Mouse (Mus musculus) neural tube, embryonic 12.5 days (tissue): ENCODE results near the gene Plekhh3. TPM values are rescaled to one million over a fixed set of nuclear protein-coding genes. Genes with fewer than 3 reads are reported as not detected.
"Not testable (repeated sequence)": the region's sequence is repeated elsewhere in the genome, so short reads cannot be mapped to it uniquely, and the experiment has no call there.

Experiments
- ATAC-seq: fragments of 200-750 bp; cut with Nextera tagmentation; 2 replicates; pipeline ENCODE4 v1.8.0; 2017; ENCODE audit warnings: low read depth, mild to moderate bottlenecking, moderate TSS enrichment, moderate library complexity; ENCODE audit not compliant: low FRiP score
- H3K27ac ChIP-seq: fragments of 300-500 bp; sonication (generic); 2 replicates; pipeline ENCODE4 v1.5.1; 2016
- H3K27me3 ChIP-seq: fragments of 300-500 bp; sonication (generic); replicated peaks from 2 replicates; pipeline ENCODE4 v1.6.1; 2016; ENCODE audit warnings: mild to moderate bottlenecking
- H3K36me3 ChIP-seq: fragments of 300-500 bp; sonication (generic); 2 replicates; pipeline ENCODE4 v1.6.1; 2016; ENCODE audit warnings: mild to moderate bottlenecking
- H3K4me1 ChIP-seq: fragments of 300-500 bp; sonication (generic); 2 replicates; pipeline ENCODE4 v1.6.1; 2016
- H3K4me2 ChIP-seq: fragments of 300-500 bp; sonication (generic); replicated peaks from 2 replicates; pipeline ENCODE4 v1.6.1; 2016; ENCODE audit warnings: mild to moderate bottlenecking
- H3K4me3 ChIP-seq: fragments of 300-500 bp; sonication (generic); 2 replicates; pipeline ENCODE4 v1.5.1; 2016
- H3K9ac ChIP-seq: fragments of 300-500 bp; sonication (generic); 2 replicates; pipeline ENCODE4 v1.6.1; 2016; ENCODE audit warnings: mild to moderate bottlenecking
- H3K9me3 ChIP-seq: fragments of 300-500 bp; sonication (generic); 2 replicates; pipeline ENCODE4 v1.6.1; 2016; ENCODE audit warnings: mild to moderate bottlenecking
- WGBS: fragments of 180-500 bp; shearing (Covaris S2); methylation state at CpG from one replicate; pipeline ENCODE4 v1.1.7; 2016; 5-methylcytosine and 5-hydroxymethylcytosine counted together
- polyA plus RNA-seq: library from polyadenylated mRNA; unstranded; fragments of >200 nt; fragmentation: Nextera tagmentation; extraction: Ambion mirVana; gene quantifications from 2 replicates; pipeline ENCODE4 v1.2.1, GENCODE M21; 2016

Plekhh3 gene
- polyA plus RNA-seq, 1 experiment from 2014 or later, result 17.1 TPM

DNA sequence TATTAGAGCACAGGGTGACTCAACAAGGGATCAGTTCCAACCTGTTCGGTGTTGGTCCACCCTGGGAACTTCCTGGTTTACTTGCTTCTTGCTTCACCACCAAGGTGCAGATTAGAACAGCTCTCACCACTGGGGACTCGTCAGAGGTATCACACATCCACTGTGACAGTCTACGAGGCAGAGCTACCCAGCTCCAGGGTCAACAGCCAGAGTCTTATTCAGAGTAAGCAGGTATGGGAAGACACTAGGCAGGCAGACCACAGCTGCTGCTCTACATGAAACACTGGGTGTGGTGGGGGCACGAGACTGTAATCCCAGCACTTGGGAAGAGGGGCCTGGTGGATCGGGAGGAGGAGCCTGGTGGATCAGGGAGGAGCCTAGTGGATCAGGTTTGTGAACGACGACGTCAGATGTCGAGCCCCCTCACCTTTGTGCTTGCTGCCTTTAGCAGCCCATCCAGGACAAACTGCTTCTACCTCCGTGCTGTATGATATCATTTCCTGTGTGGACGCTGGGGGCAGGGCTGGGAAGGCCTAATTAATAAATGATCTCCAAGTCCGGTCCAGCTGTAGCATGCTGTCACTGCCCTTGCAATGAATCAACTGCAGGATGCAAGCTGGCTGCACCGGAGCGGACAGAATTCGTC, 32.5 kb downstream of the Plekhh3 start:
- 24% methylated on average over 15 of the region's 15 CpGs for WGBS
- peaks cover 8% of the 10 kb centered on the region; the same call in 1 of the 2 replicates for H3K27me3 ChIP-seq
- H3K4me3 ChIP-seq, result no peak overlapping the region
- no peak overlapping the region for H3K9ac ChIP-seq
- no peak overlapping the region for H3K27ac ChIP-seq
- peaks cover 12% of the 10 kb centered on the region; the same call in 1 of the 2 replicates for H3K4me1 ChIP-seq
- H3K36me3 ChIP-seq, result no peaks in the 10 kb centered on the region
- H3K9me3 ChIP-seq, result no peaks in the 10 kb centered on the region
- ATAC-seq, result peak; percentile 58
- peak overlapping the region; percentile 44 for H3K4me2 ChIP-seq

DNA sequence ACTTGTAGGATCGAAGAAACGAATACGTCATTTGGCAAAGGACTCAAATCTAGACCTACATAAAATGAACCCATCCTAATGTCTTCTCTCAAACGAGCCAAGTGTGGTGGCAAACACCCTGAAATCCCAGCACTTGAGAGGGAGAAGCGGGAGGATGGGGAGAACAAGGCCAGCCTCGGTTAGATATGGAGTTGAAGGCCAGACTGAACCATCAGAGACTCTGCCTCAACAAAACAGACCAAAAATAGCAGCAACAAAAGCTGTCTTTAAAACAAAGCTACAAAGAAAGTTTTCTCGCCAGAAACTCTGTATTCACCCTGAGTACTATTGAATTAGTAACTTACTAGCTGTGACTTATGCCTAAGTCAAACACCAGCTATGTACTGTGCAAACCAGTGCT, 34.2 kb downstream of the Plekhh3 start:
- peaks cover 8% of the 10 kb centered on the region; the same call in 1 of the 2 replicates for H3K27me3 ChIP-seq
- 75% methylated on average over 7 of the region's 7 CpGs for WGBS
- no peak overlapping the region for H3K4me3 ChIP-seq
- no peak overlapping the region for H3K27ac ChIP-seq
- H3K36me3 ChIP-seq, result no peaks in the 10 kb centered on the region
- peaks cover 9% of the 10 kb centered on the region; the same call in 1 of the 2 replicates for H3K4me1 ChIP-seq
- no peaks in the 10 kb centered on the region for H3K9me3 ChIP-seq
- H3K9ac ChIP-seq, result no peak overlapping the region
- no peak for ATAC-seq
- H3K4me2 ChIP-seq, result no peak overlapping the region

DNA sequence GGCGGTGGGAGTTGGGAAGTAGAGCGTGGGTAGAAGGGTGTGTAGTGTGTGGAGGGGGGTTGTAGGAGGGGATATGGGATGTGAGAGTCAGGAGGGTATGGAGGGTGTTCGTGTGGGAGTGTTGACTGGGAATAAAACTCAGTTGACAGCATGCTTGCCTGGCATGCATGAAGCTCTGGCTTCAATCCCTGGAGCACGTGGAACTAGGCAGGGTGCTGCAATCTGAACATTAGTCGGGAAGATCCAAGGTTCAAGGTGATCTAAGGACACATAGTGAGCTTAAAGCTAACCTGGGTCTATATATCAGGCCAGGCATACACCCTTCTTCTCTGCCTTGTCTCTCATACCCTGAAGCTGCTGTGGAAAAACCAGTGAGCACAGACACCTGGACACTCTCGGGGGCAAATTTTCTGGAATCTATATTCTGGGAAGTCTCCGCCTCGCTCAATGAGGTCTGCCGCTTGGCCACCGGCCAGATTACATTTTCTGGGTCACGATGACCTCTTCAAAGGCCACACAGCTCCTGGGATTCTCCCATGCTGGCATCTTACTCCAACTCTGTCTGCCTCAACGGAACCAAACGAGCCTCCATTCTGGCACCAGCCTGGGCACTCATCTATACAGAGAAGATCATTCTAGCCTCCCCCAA, 36.8 kb downstream of the Plekhh3 start:
- WGBS, result 85% methylated on average over 13 of the region's 13 CpGs
- H3K4me1 ChIP-seq, result peaks cover 8% of the 10 kb centered on the region; the same call in 1 of the 2 replicates
- H3K9me3 ChIP-seq, result no peaks in the 10 kb centered on the region
- no peak overlapping the region for H3K4me3 ChIP-seq
- no peak for ATAC-seq
- H3K9ac ChIP-seq, result no peak overlapping the region
- no peaks in the 10 kb centered on the region for H3K27me3 ChIP-seq
- no peak overlapping the region for H3K27ac ChIP-seq
- H3K36me3 ChIP-seq, result no peaks in the 10 kb centered on the region
- H3K4me2 ChIP-seq, result no peak overlapping the region

DNA sequence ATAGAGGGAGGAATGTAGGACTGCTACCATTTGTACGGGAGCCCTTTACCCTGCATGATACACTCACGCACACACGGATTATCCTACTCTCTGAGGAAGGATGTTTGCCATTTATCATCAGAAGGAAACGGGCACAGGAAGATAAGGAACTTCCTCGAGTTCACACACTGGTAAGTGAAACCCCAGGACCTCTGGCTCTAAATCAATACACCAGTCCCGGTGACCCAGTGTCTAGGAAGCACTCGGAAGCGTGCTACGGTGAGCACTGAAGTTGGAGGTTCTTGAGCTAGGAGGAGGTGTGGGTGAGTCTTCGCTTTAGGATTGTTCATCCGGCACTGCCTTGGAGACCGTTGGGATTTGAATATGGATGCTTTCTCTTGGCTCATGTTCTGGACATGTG, 38.1 kb downstream of the Plekhh3 start:
- Histone ChIP-seq H3K27ac (no peak overlapping the region), H3K9ac (no peak overlapping the region), H3K27me3 (no peaks in the 10 kb centered on the region), H3K4me1 (0 out of 2 replicates have a peak, but pooled peaks cover 3% of the 10 kb centered on the region), H3K4me3 (no peak overlapping the region), H3K9me3 (no peaks in the 10 kb centered on the region), H3K36me3 (no peaks in the 10 kb centered on the region), H3K4me2 (no peak overlapping the region)
- ATAC-seq, result no peak
- WGBS, result 82% methylated on average over 12 of the region's 12 CpGs

DNA sequence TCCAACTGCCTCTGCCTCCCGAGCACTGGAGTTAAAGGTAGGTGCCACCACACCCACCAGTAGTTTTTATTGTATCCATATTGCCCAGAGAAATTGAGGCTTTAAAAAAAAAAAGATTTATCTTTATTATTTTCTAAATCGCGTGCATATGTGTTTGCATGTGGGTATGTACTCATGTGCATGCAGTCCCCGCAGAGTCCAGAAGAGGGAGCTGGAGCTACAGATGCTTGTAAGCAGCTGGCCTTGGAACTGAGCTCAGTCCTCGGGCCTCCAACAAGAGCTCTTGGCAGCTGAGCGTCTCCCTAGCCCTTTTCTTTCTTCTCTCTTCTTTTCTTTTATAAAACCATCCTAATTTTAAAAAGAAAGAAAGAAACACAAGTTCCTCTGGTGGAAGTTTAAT, 39.5 kb downstream of the Plekhh3 start:
- Histone ChIP-seq H3K4me2 (no peak overlapping the region), H3K4me1 (0 out of 2 replicates have a peak, but pooled peaks cover 3% of the 10 kb centered on the region), H3K36me3 (peaks cover 7% of the 10 kb centered on the region), H3K27me3 (no peaks in the 10 kb centered on the region), H3K27ac (no peak overlapping the region), H3K4me3 (no peak overlapping the region), H3K9me3 (no peaks in the 10 kb centered on the region), H3K9ac (no peak overlapping the region)
- 91% methylated on average over 6 of the region's 6 CpGs for WGBS
- no peak for ATAC-seq

DNA sequence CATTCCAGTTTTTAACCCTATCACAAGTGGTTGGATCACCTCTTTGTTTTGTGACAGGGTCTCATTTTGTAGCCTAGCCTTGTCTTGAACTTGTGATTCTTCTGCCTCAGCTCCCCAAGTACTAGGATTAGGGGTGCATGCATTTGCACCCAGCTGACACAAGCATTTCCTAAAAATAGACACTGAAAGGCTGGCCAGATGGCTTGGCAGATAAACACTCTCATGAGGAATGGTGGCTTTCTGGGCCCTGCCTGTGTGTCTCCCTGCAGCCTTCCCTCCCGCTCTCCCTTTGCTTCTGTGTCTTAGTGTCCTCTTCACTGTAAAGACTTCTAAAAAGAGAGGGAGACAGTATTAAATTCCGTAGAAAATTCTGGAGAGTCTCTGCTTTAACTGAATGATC, 40.0 kb downstream of the Plekhh3 start:
- H3K27ac ChIP-seq, result no peak overlapping the region
- WGBS, result 96% methylated on average over 2 of the region's 2 CpGs
- no peak overlapping the region for H3K4me3 ChIP-seq
- no peaks in the 10 kb centered on the region for H3K27me3 ChIP-seq
- peaks cover 12% of the 10 kb centered on the region for H3K36me3 ChIP-seq
- 0 out of 2 replicates have a peak, but pooled peaks cover 3% of the 10 kb centered on the region for H3K4me1 ChIP-seq
- H3K9ac ChIP-seq, result no peak overlapping the region
- ATAC-seq, result no peak
- no peaks in the 10 kb centered on the region for H3K9me3 ChIP-seq
- H3K4me2 ChIP-seq, result no peak overlapping the region

DNA sequence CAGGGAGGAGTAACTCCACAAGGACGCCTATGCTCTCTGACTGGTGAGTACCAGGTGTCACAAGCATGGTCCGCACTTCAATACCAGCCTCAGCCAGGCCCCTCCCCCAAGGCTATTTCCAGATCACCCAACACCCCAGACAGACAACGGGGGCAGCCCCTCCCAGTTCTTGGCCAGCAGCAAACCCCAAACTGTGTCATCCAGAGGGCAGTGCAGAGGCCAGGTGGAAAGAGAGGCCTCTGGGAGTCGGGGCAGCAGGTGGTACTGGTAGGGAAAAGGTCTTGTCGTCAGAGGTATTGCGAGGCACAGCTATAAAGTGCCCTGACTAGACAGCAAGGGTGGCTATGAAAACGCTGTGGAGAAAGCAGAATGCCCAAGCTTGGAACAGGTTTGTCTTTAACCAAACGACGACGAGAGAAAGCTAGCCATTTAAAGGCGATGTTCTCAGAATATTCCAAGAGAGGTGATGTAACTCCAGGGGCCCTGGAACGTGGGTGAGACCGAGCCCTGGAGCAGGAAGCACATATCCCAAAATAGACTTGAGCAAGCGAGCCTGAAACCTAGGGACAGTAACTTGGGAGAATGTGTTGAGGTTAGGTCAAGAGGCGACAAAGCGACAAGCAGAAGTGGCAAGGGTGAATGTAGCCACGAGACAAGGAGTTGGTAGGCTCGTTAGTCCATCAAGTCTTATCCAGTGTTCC, 40.9 kb downstream of the Plekhh3 start:
- Histone ChIP-seq H3K4me3 (no peak overlapping the region), H3K9me3 (no peaks in the 10 kb centered on the region), H3K36me3 (peaks cover 22% of the 10 kb centered on the region), H3K27me3 (no peaks in the 10 kb centered on the region), H3K4me1 (0 out of 2 replicates have a peak, but pooled peaks cover 3% of the 10 kb centered on the region), H3K4me2 (no peak overlapping the region), H3K9ac (no peak overlapping the region), H3K27ac (no peak overlapping the region)
- no peak for ATAC-seq
- WGBS, result 51% methylated on average over 18 of the region's 18 CpGs

DNA sequence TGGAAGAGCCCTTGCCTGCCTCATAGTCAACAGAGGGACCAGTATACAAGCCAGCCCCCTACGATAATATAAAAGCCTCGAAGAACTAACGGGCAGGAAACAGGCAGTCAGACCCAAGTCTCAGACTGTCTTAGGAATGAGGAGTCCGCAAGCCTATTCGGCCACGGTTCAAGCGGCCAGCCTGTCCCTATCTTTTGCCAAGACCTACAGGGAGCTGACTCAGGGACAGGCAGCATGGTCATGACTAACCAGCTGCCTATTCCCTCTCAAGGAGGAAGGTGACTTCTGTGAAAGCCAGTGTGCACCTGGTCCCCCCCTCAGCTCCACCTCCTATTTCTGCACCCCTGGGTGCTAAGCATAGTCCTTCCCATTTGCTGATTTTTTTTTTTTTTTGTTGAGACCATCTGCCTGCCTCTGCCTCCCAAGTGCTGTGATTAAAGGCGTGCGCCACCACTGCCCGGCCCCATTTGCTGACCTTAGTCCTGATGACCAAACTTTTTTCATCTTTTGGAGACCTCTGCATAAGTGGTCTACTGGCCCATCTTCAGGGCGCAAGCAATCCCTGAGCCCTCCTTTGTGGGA, 42.1 kb downstream of the Plekhh3 start:
- no peaks in the 10 kb centered on the region for H3K27me3 ChIP-seq
- H3K9ac ChIP-seq, result no peak overlapping the region
- H3K9me3 ChIP-seq, result no peaks in the 10 kb centered on the region
- H3K4me2 ChIP-seq, result no peak overlapping the region
- no peak overlapping the region for H3K4me3 ChIP-seq
- WGBS, result 92% methylated on average over 11 of the region's 11 CpGs
- H3K4me1 ChIP-seq, result 0 out of 2 replicates have a peak, but pooled peaks cover 3% of the 10 kb centered on the region
- peaks cover 29% of the 10 kb centered on the region for H3K36me3 ChIP-seq
- ATAC-seq, result no peak
- no peak overlapping the region for H3K27ac ChIP-seq

DNA sequence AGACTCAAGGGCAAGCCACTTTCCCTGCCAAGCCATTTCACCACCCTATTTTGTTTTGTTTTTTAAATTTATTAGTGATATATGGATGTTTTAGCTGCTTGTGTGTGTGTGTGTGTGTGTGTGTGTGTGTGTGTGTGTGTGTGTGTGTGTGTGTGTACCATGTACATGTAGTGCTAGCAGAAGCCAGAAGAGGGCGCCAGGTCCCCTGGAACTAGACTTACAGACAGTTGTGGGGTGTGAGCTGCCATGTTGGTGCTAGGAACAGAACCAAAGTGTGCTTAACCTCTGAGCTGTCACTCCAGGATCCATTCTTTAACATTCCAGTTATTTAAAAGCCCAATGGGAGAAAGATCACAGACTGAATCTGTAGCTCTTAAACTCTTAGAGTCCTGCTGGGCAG, 44.1 kb downstream of the Plekhh3 start:
- WGBS, result 91% methylated on average over 1 of the region's 1 CpGs
- ATAC-seq, result no peak
- no peak overlapping the region for H3K4me2 ChIP-seq
- H3K4me1 ChIP-seq, result 0 out of 2 replicates have a peak, but pooled peaks cover 3% of the 10 kb centered on the region
- H3K27ac ChIP-seq, result no peak overlapping the region
- H3K9ac ChIP-seq, result no peak overlapping the region
- no peak overlapping the region for H3K4me3 ChIP-seq
- peaks cover 49% of the 10 kb centered on the region for H3K36me3 ChIP-seq
- no peaks in the 10 kb centered on the region for H3K9me3 ChIP-seq
- no peaks in the 10 kb centered on the region for H3K27me3 ChIP-seq

DNA sequence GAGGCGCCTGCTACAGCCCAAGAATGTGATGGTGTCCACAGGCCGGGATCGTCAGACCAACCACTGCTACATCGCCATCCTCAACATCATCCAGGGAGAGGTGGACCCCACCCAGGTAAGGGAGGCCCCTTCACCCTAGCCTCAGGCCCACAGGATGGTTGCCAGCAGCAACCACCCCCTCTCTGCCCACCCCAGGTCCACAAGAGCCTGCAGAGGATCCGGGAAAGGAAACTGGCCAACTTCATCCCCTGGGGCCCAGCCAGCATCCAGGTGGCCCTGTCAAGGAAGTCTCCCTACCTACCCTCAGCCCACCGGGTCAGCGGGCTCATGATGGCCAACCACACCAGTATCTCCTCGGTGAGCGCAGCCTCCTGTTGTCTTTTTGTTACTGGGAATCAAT, 46.1 kb downstream of the Plekhh3 start:
- H3K9ac ChIP-seq, H3K27ac ChIP-seq, H3K4me2 ChIP-seq, H3K4me3 ChIP-seq, ATAC-seq, H3K27me3 ChIP-seq, H3K9me3 ChIP-seq: not testable (repeated sequence)
- Histone ChIP-seq H3K4me1 (peaks cover 14% of the 10 kb centered on the region), H3K36me3 (peaks cover 49% of the 10 kb centered on the region)
- WGBS, result 95% methylated on average over 8 of the region's 9 CpGs

DNA sequence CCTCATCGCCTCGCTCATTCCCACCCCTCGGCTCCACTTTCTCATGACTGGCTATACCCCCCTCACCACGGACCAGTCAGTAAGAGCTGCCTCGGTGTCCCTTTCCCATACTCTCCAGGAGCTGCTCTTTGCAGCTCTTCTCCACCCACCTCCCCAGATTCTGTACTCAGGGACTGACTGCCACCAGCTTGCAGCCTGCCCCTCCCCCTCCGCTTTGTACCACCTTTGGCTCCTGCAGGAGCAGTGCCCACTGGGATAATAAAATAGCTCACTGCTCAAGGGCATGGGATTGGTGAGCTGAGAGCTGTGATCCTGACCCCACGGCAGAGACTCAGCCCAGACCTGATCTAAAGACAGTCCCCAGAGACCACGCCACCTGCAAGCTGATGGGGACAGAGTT, 46.7 kb downstream of the Plekhh3 start:
- not testable (repeated sequence) for H3K9ac ChIP-seq, H3K27me3 ChIP-seq, H3K4me2 ChIP-seq, H3K9me3 ChIP-seq, ATAC-seq, H3K4me3 ChIP-seq, H3K27ac ChIP-seq
- Histone ChIP-seq H3K4me1 (peaks cover 13% of the 10 kb centered on the region), H3K36me3 (peaks cover 49% of the 10 kb centered on the region)
- WGBS, result 95% methylated on average over 8 of the region's 8 CpGs

DNA sequence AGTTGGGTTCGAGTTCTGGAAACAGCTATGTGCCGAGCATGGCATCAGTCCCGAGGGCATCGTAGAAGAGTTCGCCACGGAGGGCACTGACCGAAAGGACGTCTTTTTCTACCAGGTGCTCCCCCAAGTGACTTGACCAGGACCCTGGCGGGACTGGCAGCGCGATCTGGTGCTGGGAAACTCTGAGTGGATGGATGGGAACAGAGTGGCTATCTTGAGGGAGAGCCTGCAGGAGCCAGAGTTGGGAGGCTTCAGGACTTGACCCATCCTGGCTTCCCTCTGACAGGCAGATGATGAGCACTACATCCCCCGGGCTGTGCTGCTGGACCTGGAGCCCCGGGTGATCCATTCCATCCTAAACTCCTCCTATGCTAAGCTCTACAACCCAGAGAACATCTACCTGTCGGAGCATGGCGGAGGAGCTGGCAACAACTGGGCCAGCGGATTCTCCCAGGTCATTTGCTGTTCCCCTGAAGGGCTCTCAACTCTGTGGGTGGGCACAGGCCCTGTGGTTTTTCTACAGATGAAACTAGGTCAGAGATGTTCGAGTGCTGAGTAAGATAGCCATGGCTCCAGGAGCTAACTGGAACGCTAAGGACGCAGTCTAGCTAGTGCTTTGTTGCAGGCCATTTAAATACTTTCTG, 50.5 kb downstream of the Plekhh3 start:
- no peak overlapping the region for H3K27ac ChIP-seq
- H3K36me3 ChIP-seq, result peaks cover 35% of the 10 kb centered on the region
- peak overlapping the region; percentile 66 for H3K9ac ChIP-seq
- ATAC-seq, result no peak
- H3K4me2 ChIP-seq, result peak overlapping the region; percentile 93
- H3K27me3 ChIP-seq, result no peaks in the 10 kb centered on the region
- H3K9me3 ChIP-seq, result no peaks in the 10 kb centered on the region
- H3K4me1 ChIP-seq, result peaks cover 24% of the 10 kb centered on the region
- WGBS, result 23% methylated on average over 19 of the region's 19 CpGs
- H3K4me3 ChIP-seq, result peak overlapping the region; percentile 93
